Mouse (Mus musculus): ENCODE data around the gene Rmnd1.
"Not testable (repeated sequence)": the region's sequence is repeated elsewhere in the genome, so short reads cannot be mapped to it uniquely, and the experiment has no call there.

The Rmnd1 gene

GRCm38 (mm10) chr10:4432123-4432931 lies at the start of gene Rmnd1, which contains the start of gene Armt1:
Gene Rmnd1 (minus strand): TSS chr10:4432388.
Gene Armt1 (plus strand): TSS chr10:4432467.
- DNase-seq (ENCODE audit: extremely low spot score, low spot score), result peak; percentile 96

- no peak for DNase-seq (ENCODE audit: extremely low spot score, low spot score)
Observed at GRCm38 (mm10) chr10:4481695-4482094, 49.5 kb upstream of the Rmnd1 start.

GRCm38 (mm10) chr10:4480929-4481328 lies 48.7 kb upstream of the Rmnd1 start:
- no peak for DNase-seq (ENCODE audit: extremely low spot score, low spot score)

GRCm38 (mm10) chr10:4476604-4477003 lies 44.4 kb upstream of the Rmnd1 start:
- DNase-seq (ENCODE audit: extremely low spot score, low spot score), result no peak

GRCm38 (mm10) chr10:4475431-4475830 lies 43.2 kb upstream of the Rmnd1 start:
- DNase-seq (ENCODE audit: extremely low spot score, low spot score), result no peak

- no peak for DNase-seq (ENCODE audit: extremely low spot score, low spot score)
Observed at GRCm38 (mm10) chr10:4473591-4473993, 41.4 kb upstream of the Rmnd1 start.

- no peak for DNase-seq (ENCODE audit: extremely low spot score, low spot score)
Observed at GRCm38 (mm10) chr10:4469406-4469805, 37.2 kb upstream of the Rmnd1 start.

- no peak for DNase-seq (ENCODE audit: extremely low spot score, low spot score)
Observed at GRCm38 (mm10) chr10:4465799-4466198, 33.6 kb upstream of the Rmnd1 start.

GRCm38 (mm10) chr10:4460201-4460600 lies 28.0 kb upstream of the Rmnd1 start:
- no peak for DNase-seq (ENCODE audit: extremely low spot score, low spot score)

GRCm38 (mm10) chr10:4456409-4456808 lies 24.2 kb upstream of the Rmnd1 start:
- DNase-seq (ENCODE audit: extremely low spot score, low spot score), result no peak

GRCm38 (mm10) chr10:4435416-4435815 lies 3.2 kb upstream of the Rmnd1 start:
- DNase-seq (ENCODE audit: extremely low spot score, low spot score), result no peak

- DNase-seq (ENCODE audit: extremely low spot score, low spot score), result not testable (repeated sequence)
Observed at GRCm38 (mm10) chr10:4433871-4434270, 1.7 kb upstream of the Rmnd1 start.

- DNase-seq (ENCODE audit: extremely low spot score, low spot score), result no peak
Observed at GRCm38 (mm10) chr10:4432996-4433755, 988 bp upstream of the Rmnd1 start.

GRCm38 (mm10) chr10:4431746-4432122 lies 454 bp downstream of the Rmnd1 start:
- no peak for DNase-seq (ENCODE audit: extremely low spot score, low spot score)

- DNase-seq (ENCODE audit: extremely low spot score, low spot score), result no peak
Observed at GRCm38 (mm10) chr10:4430826-4431225, 1.4 kb downstream of the Rmnd1 start.

- DNase-seq (ENCODE audit: extremely low spot score, low spot score), result no peak
Observed at GRCm38 (mm10) chr10:4430399-4430798, 1.8 kb downstream of the Rmnd1 start.

GRCm38 (mm10) chr10:4425245-4425644 lies 6.9 kb downstream of the Rmnd1 start:
- DNase-seq (ENCODE audit: extremely low spot score, low spot score), result no peak

- no peak for DNase-seq (ENCODE audit: extremely low spot score, low spot score)
Observed at GRCm38 (mm10) chr10:4407191-4407590, 25.0 kb downstream of the Rmnd1 start.

GRCm38 (mm10) chr10:4405511-4405910 lies 26.7 kb downstream of the Rmnd1 start:
- DNase-seq (ENCODE audit: extremely low spot score, low spot score), result no peak

GRCm38 (mm10) chr10:4404895-4405491 lies 27.2 kb downstream of the Rmnd1 start:
- no peak for DNase-seq (ENCODE audit: extremely low spot score, low spot score)

GRCm38 (mm10) chr10:4398058-4398457 lies 34.1 kb downstream of the Rmnd1 start:
- no peak for DNase-seq (ENCODE audit: extremely low spot score, low spot score)

- DNase-seq (ENCODE audit: extremely low spot score, low spot score), result no peak
Observed at GRCm38 (mm10) chr10:4395321-4395720, 36.9 kb downstream of the Rmnd1 start.
